Mouse (Mus musculus): ENCODE data around the gene Hsf2. TPM values are rescaled to one million over a fixed set of nuclear protein-coding genes. Genes with fewer than 3 reads are reported as not detected.
A peak's percentile ranks its signal among the peaks of the same experiment; 100 is the strongest.
"Not testable (repeated sequence)": the region's sequence is repeated elsewhere in the genome, so short reads cannot be mapped to it uniquely, and the experiment has no call there.

Hsf2 gene
- 82.0 and 86.3 TPM in 2 replicates for polyA plus RNA-seq (2015; fragmentation: Nextera tagmentation; extraction: Ambion mirVana)

DNA sequence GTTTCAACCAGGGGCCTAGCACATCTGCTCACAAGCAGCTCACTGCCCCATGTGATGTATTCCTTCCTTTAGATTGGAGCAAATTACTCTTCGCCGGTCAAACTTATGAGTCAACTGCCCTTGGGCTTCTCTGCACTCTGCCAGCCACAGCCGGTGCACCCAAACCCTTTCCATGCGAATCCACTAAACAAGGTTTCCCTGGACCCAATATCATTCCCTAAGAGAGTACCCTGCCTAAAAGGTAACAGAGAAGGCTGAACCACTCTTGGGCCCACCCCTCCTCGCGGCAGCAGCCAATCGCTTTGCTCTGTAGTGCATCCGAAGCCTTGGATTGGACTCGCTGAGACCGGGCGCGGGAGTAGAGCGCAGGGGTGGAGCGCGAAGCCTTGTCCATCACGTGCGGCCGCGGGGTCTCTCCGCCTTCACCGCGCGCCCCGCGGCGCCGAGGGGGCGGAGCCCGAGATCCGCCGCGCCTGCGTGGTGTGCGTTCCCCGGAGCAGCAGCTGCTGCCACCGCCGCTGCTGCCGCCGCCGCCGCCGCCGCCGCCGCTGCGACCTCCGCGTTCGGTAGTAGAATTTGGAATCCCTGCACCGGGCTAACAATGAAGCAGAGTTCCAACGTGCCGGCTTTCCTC is at the start of gene Hsf2:
Hsf2 (plus strand) TSS at position 478 of the 634 bp plus-strand sequence.
- Histone ChIP-seq H3K27me3 (no peaks in the 10 kb centered on the region), H3K4me3 (peak within 1 kb of the TSS; percentile 94), H3K36me3 (ENCODE audit: poor library complexity, severe bottlenecking) (0 out of 2 replicates have a peak, but pooled peaks cover 2% of the 10 kb centered on the region), H3K4me2 (peak within 1 kb of the TSS; percentile 73), H3K4me1 (peaks cover 21% of the 10 kb centered on the region), H3K27ac (peak within 1 kb of the TSS; percentile 99), H3K9ac (peak within 1 kb of the TSS; percentile 97), H3K9me3 (replicated peaks) (no peaks in the 10 kb centered on the region)
- WGBS: 1% methylated on average over 52 of the region's 52 CpGs
- ATAC-seq: peak; percentile 100

DNA sequence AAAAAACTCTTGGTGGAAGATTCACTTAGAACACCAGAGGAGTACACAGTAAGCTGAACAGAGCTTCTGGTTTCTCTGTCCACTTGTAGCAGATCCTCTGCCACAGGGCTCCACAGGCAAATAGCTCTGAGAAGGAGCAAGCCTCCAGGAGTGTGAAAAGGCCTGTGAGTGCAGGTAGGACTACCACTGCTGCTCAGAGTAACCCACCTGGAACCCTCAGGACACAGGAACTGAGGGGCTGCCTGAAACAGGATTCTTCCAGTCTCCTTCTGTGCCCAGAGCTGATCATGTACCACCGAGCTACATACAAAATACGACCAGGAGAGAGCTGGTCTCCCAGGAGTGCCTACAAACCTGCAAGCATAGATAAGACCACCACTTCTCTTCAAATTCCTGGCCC is 48.3 kb upstream of the Hsf2 start:
- no peak overlapping the region for H3K27ac ChIP-seq
- no peaks in the 10 kb centered on the region for H3K36me3 ChIP-seq (ENCODE audit: poor library complexity, severe bottlenecking)
- WGBS: 83% methylated on average over 2 of the region's 2 CpGs
- H3K4me3 ChIP-seq: no peak overlapping the region
- H3K4me2 ChIP-seq: no peak overlapping the region
- H3K27me3 ChIP-seq: no peaks in the 10 kb centered on the region
- no peaks in the 10 kb centered on the region for H3K9me3 ChIP-seq (replicated peaks)
- H3K9ac ChIP-seq: no peak overlapping the region
- 0 out of 2 replicates have a peak, but pooled peaks have one; percentile 16 for ATAC-seq
- no peaks in the 10 kb centered on the region for H3K4me1 ChIP-seq

DNA sequence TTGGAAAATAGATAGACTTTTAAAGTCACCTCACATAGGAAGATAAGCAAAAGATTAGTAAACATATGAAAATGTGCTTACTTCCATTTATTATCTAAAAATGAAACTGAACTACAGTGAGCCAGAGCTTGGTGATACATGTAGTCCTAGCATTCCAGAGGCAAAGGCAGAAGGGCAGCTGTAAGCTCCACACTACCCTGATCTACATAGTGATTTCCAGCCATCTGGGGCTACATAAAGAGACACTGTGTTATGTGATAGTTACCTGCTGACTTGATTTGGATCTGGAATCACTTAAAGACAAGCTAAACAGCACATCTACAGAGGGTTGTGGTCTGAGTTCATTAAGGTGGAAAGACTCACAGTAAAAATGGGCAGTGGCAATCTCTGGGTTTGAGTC is 45.1 kb upstream of the Hsf2 start:
- no peaks in the 10 kb centered on the region for H3K27me3 ChIP-seq
- H3K27ac ChIP-seq: no peak overlapping the region
- H3K4me1 ChIP-seq: no peaks in the 10 kb centered on the region
- no peak overlapping the region for H3K4me2 ChIP-seq
- 0 out of 2 replicates have a peak, but pooled peaks have one; percentile 17 for ATAC-seq
- no peak overlapping the region for H3K9ac ChIP-seq
- no peaks in the 10 kb centered on the region for H3K36me3 ChIP-seq (ENCODE audit: poor library complexity, severe bottlenecking)
- H3K9me3 ChIP-seq (replicated peaks): no peaks in the 10 kb centered on the region
- no peak overlapping the region for H3K4me3 ChIP-seq

DNA sequence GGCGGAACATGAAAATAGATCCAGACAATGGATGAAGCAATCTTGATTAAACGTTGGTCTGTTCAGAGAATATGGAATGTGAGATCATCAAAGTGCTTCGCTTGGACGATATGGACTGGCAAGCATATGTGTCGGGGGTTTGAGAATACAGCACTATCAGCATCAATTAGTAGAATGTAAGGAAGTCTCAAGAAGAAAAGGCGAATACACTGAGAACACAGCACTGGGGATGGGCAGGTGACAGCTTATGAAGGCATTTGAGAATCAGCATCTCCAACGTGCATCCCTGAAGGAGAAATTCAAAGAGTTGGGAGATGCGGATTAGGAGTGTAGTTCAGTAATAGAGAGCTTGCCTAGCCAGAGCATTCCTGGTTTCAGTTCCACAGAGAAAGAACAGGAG is 41.8 kb upstream of the Hsf2 start:
- no peak overlapping the region for H3K4me3 ChIP-seq
- no peaks in the 10 kb centered on the region for H3K27me3 ChIP-seq
- 74% methylated on average over 8 of the region's 8 CpGs for WGBS
- ATAC-seq: no peak
- H3K4me2 ChIP-seq: no peak overlapping the region
- no peaks in the 10 kb centered on the region for H3K36me3 ChIP-seq (ENCODE audit: poor library complexity, severe bottlenecking)
- no peak overlapping the region for H3K9ac ChIP-seq
- no peaks in the 10 kb centered on the region for H3K4me1 ChIP-seq
- no peaks in the 10 kb centered on the region for H3K9me3 ChIP-seq (replicated peaks)
- H3K27ac ChIP-seq: no peak overlapping the region

DNA sequence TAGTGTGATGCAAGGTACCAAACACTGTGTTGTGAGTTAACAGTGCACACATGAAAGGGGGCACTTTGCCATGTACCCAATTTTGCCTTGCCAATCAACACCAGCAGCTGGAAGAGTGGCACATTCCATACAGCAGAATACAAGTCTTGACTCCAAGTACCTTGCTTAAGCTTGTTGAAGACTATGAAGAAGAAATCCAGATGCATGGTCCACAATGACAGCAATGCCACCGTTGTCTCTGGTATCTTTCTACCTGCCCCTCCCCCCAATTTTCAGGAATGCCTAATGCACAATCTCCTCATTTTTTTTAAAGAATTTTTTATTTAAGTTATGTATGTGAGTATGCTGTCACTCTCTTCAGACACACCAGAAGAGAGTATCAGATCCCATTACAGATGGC is 40.5 kb upstream of the Hsf2 start:
- Histone ChIP-seq H3K9me3 (replicated peaks) (no peaks in the 10 kb centered on the region), H3K36me3 (ENCODE audit: poor library complexity, severe bottlenecking) (no peaks in the 10 kb centered on the region), H3K4me1 (no peaks in the 10 kb centered on the region), H3K4me3 (no peak overlapping the region), H3K9ac (no peak overlapping the region), H3K27ac (no peak overlapping the region), H3K27me3 (no peaks in the 10 kb centered on the region), H3K4me2 (no peak overlapping the region)
- ATAC-seq: no peak
- 90% methylated on average over 1 of the region's 1 CpGs for WGBS

DNA sequence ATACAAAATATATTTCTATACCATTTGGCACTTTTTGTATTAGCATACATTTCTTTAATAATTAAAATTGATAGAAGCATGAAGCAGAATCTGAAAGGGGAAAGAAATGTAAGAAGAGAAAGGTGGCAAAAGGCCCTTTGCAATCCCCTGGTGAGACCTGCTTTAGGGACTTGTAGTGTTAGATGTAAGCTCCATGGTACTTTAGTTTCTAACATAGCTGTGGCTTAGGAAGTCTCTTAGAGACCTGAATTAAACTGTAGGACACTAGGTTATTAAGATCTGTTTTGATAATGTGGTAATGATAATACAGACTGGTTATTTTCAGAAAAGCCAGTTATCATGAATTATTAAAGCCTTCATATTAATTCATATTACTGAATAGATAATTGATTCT is 38.5 kb upstream of the Hsf2 start:
- Histone ChIP-seq H3K4me3 (no peak overlapping the region), H3K4me1 (no peaks in the 10 kb centered on the region), H3K27ac (no peak overlapping the region), H3K9me3 (replicated peaks) (no peaks in the 10 kb centered on the region), H3K36me3 (ENCODE audit: poor library complexity, severe bottlenecking) (no peaks in the 10 kb centered on the region), H3K27me3 (no peaks in the 10 kb centered on the region), H3K9ac (no peak overlapping the region), H3K4me2 (no peak overlapping the region; the same call in 1 of the 2 replicates)
- ATAC-seq: peak; percentile 46; the same call in 1 of the 2 replicates

DNA sequence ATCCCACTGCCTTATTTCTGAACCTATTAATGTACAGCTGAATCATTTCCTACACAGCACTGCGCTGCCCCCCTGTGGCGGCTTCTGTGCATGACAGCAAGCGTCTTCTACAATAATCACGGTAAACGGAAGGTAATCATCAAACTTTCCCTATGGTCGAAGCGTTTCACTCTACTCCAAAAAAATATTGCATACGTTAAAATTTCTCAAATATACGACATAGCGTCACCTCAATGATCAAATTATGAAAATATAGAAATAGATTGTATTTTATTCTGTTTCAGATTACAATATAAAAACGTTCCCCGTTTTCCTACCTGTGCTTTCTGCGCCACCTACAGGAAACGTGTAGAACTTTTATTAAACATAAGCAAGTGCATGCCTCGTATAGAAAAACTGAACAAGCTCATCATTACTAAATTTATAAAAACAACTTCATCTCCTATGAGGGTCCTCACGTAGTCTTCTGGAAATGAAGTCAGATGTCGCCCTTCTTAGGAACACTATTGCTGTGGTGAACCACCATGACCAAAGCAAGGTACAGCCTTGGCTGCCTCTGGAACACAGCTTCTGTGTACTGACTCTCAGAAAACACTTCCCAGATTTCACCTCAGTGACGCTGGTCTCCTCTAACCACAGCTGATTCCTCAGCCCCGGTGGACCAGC is 38.0 kb upstream of the Hsf2 start:
- 5% methylated on average over 19 of the region's 19 CpGs for WGBS

DNA sequence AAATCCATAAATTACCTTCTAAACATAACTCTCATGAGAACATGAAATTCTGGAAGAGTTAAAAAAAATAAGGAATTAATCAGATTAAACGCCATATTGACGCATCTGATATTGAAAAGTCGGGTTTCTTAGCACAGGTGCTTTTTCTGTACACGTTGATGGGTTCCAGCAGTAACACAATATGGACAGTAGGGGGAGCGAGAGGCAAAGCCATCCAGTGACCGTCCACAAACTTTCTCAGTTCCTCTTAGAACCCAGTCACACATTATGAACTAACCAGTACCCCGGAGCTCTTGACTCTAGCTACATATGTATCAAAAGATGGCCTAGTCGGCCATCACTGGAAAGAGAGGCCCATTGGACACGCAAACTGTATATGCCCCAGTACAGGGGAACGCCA is 22.9 kb upstream of the Hsf2 start:
- not testable (repeated sequence) for H3K27me3 ChIP-seq; H3K27ac ChIP-seq; H3K9ac ChIP-seq; H3K4me3 ChIP-seq; H3K4me1 ChIP-seq; H3K4me2 ChIP-seq; H3K9me3 ChIP-seq (replicated peaks); H3K36me3 ChIP-seq (ENCODE audit: poor library complexity, severe bottlenecking)
- peak; percentile 45; the same call in 1 of the 2 replicates for ATAC-seq
- 24% methylated on average over 10 of the region's 10 CpGs for WGBS

More for the DNA sequence above, 38.0 kb upstream of the Hsf2 start:
- Histone ChIP-seq H3K27me3 (no peaks in the 10 kb centered on the region), H3K4me3 (peak overlapping the region; percentile 22; the same call in 1 of the 2 replicates), H3K4me2 (peak overlapping the region; percentile 32; the same call in 1 of the 2 replicates), H3K9me3 (replicated peaks) (no peaks in the 10 kb centered on the region), H3K27ac (no peak overlapping the region), H3K4me1 (no peaks in the 10 kb centered on the region), H3K9ac (no peak overlapping the region), H3K36me3 (ENCODE audit: poor library complexity, severe bottlenecking) (no peaks in the 10 kb centered on the region)
- peak; percentile 83 for ATAC-seq

DNA sequence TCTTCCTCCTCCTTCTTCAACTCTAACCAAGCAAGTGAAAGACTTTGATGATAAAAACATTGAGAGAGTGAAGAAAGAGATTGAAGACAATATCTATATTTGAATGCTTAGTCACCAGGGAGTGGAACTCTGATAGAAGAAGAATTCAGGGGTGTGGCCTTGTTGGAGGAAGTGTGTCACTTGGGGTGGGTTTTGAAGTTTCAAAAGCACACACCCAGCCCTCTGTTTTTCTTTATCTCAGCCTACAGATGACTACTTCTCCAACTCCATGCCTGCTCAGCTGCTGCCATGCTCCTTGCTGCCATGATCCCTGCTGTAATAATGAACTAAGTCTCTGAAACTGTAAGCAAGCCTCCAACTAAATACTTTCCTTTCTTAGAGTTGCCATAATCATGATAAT is 20.4 kb upstream of the Hsf2 start:
- no peak overlapping the region for H3K27ac ChIP-seq
- H3K4me3 ChIP-seq: no peak overlapping the region
- no peak for ATAC-seq
- H3K9me3 ChIP-seq (replicated peaks): no peaks in the 10 kb centered on the region
- no peaks in the 10 kb centered on the region for H3K36me3 ChIP-seq (ENCODE audit: poor library complexity, severe bottlenecking)
- H3K27me3 ChIP-seq: no peaks in the 10 kb centered on the region
- H3K4me1 ChIP-seq: no peaks in the 10 kb centered on the region
- no peak overlapping the region for H3K9ac ChIP-seq
- H3K4me2 ChIP-seq: no peak overlapping the region

DNA sequence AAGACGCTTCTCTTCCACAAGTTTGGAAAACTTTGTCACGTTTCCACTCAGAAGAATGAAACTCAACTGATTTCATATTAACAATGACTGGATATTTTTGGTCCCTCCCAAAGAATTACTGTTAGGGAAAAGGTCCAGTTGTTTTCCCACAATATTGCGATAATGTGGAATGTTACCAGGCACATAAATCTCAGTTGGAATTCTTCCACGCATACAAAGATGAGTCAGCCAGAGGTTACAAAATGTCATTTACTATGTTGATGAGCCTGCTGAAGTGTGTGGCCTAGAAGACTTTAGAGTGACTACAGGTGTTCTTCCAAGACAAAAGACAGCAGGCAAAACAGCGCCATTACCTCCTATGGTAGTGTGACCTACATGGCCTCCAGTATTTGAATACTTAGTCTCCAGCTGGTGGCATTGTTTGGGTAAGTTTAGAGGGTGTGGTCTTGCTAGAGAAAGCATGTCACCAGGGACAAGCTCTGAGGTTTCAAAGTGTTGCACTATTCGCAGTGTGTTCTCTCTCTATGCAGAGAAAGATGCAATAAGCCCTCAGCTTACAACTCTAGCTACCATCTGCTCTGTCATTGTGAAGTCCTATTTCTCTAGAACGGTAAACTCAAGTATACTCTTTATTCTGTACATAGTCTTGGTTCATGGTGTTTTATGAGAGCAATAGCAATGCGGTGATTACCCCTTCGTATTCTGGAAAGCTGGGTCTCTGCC is 8.9 kb upstream of the Hsf2 start:
- H3K9me3 ChIP-seq (replicated peaks): no peaks in the 10 kb centered on the region
- H3K4me1 ChIP-seq: no peaks in the 10 kb centered on the region
- no peaks in the 10 kb centered on the region for H3K27me3 ChIP-seq
- WGBS: 79% methylated on average over 9 of the region's 9 CpGs
- H3K4me2 ChIP-seq: no peak overlapping the region
- no peak for ATAC-seq
- H3K27ac ChIP-seq: no peak overlapping the region
- no peaks in the 10 kb centered on the region for H3K36me3 ChIP-seq (ENCODE audit: poor library complexity, severe bottlenecking)
- H3K4me3 ChIP-seq: no peak overlapping the region
- H3K9ac ChIP-seq: no peak overlapping the region

DNA sequence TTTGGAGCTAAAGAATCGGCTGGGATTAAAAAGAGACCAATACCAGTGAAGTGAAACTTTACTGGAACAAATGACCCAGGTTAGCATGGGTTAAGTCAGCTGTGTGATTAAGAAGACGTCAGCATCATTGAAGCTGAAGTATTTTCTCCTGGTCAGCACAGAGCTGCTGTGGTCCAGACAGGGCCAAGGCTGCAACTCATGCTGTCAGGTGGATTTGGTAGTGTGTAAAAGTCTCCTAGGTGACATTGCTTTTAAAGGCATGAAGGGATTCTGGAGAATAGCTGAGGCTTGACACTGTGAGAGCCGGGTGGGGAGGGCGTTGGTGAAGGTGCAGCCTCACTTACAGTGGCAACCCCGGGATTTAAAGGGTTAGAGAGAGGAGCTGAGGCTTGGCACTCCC is 4.5 kb upstream of the Hsf2 start:
- no peaks in the 10 kb centered on the region for H3K36me3 ChIP-seq (ENCODE audit: poor library complexity, severe bottlenecking)
- H3K4me2 ChIP-seq: no peak overlapping the region
- H3K27ac ChIP-seq: no peak overlapping the region
- H3K9ac ChIP-seq: no peak overlapping the region
- H3K4me3 ChIP-seq: no peak overlapping the region
- no peaks in the 10 kb centered on the region for H3K27me3 ChIP-seq
- no peaks in the 10 kb centered on the region for H3K4me1 ChIP-seq
- 18% methylated on average over 5 of the region's 5 CpGs for WGBS
- H3K9me3 ChIP-seq (replicated peaks): no peaks in the 10 kb centered on the region
- no peak for ATAC-seq

DNA sequence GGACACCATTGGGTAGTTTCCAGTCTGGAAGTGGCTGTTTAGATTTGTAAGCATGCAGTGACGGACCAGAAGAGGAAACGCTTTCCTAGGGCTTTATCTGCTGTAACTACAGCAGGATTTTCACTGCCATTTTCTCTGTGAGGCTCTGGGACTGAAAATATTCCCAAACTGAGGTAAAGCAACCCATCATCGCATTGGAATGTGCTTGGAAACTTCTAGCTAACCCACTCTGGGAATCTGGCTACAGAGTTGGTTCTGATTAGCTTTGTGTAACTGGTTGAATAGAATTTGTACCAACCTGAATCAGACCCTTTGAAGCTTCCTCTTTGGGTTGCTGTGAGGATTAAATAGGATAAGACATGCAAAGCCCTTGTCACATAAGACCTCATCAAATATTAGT is 1.4 kb upstream of the Hsf2 start:
- 87% methylated on average over 3 of the region's 3 CpGs for WGBS
- Histone ChIP-seq H3K4me1 (peaks cover 16% of the 10 kb centered on the region), H3K9ac (no peak overlapping the region), H3K27ac (no peak overlapping the region), H3K4me2 (no peak overlapping the region), H3K4me3 (no peak overlapping the region), H3K27me3 (no peaks in the 10 kb centered on the region), H3K36me3 (ENCODE audit: poor library complexity, severe bottlenecking) (no peaks in the 10 kb centered on the region), H3K9me3 (replicated peaks) (no peaks in the 10 kb centered on the region)
- no peak for ATAC-seq

Measured in forebrain, embryonic 13.5 days (tissue).